Mouse (Mus musculus) hindbrain, postnatal 0 days (tissue): ENCODE data around the gene Gm47996. TPM values are rescaled to one million over a fixed set of nuclear protein-coding genes. Genes with fewer than 3 reads are reported as not detected.

Experiments used
- ATAC-seq: fragments of 200-750 bp; cut with Nextera tagmentation; 2 replicates; pipeline ENCODE4 v1.8.0; 2017; ENCODE audit warnings: mild to moderate bottlenecking, moderate TSS enrichment, moderate library complexity
- DNase-seq: peaks from one replicate; pipeline ENCODE4 v3.0.0-alpha.2; 2015; ENCODE audit warnings: low spot score
- H3K27ac ChIP-seq: fragments of 300-500 bp; sonication (generic); 2 replicates; pipeline ENCODE4 v1.5.1; 2014; ENCODE audit warnings: mild to moderate bottlenecking
- H3K27me3 ChIP-seq: fragments of 300-500 bp; sonication (generic); 2 replicates; pipeline ENCODE4 v1.6.1; 2014; ENCODE audit warnings: low read length, mixed read lengths; ENCODE audit not compliant: insufficient read depth
- H3K36me3 ChIP-seq: fragments of 300-500 bp; sonication (generic); 2 replicates; pipeline ENCODE4 v1.6.1; 2014; ENCODE audit warnings: low read length, mixed read lengths; ENCODE audit not compliant: insufficient read depth
- H3K4me1 ChIP-seq: fragments of 300-500 bp; sonication (generic); 2 replicates; pipeline ENCODE4 v1.6.1; 2014; ENCODE audit warnings: antibody characterized with exemption, low read length, mixed read lengths; ENCODE audit not compliant: insufficient read depth
- H3K4me2 ChIP-seq: fragments of 300-500 bp; sonication (generic); 2 replicates; pipeline ENCODE4 v1.6.1; 2014; ENCODE audit warnings: low read depth, mild to moderate bottlenecking, low read length, moderate library complexity, mixed read lengths
- H3K4me3 ChIP-seq: fragments of 300-500 bp; sonication (generic); 2 replicates; pipeline ENCODE4 v1.5.1; 2014; ENCODE audit warnings: low read length
- H3K9ac ChIP-seq: fragments of 300-500 bp; sonication (generic); replicated peaks from 2 replicates; pipeline ENCODE4 v1.6.1; 2014; ENCODE audit warnings: mild to moderate bottlenecking, low read length, moderate library complexity, mixed read lengths
- H3K9me3 ChIP-seq: fragments of 300-500 bp; sonication (generic); 2 replicates; pipeline ENCODE4 v1.6.1; 2016; ENCODE audit warnings: low read length, mixed read lengths
- CTCF ChIP-seq: IDR thresholded peaks from 2 replicates; pipeline ENCODE4 v1.5.1; 2016; ENCODE audit warnings: antibody characterized with exemption, control low read depth, low read depth
- WGBS: fragments of 180-500 bp; shearing (Covaris S2); extraction: QIAGEN DNeasy Blood & Tissue Kit; methylation state at CpG from one replicate; pipeline ENCODE4 v1.1.7; 2014; 5-methylcytosine and 5-hydroxymethylcytosine counted together
- polyA plus RNA-seq: library from polyadenylated mRNA; unstranded; fragments of >200 nt; fragmentation: Nextera tagmentation; extraction: Ambion mirVana; gene quantifications from 2 replicates; pipeline ENCODE4 v1.2.1, GENCODE M21; 2015
- total RNA-seq: library from RNA; depleted of rRNA; stranded (reverse); fragments of >200 nt; gene quantifications from 2 replicates; pipeline ENCODE4 v1.2.3, GENCODE M21; 2014

Gene Gm47996
- total and polyA plus RNA-seq, 2 experiments from 2014 or later = not detected

GRCm38 (mm10) chr1:151237780-151238179 lies 27.8 kb downstream of the Gm47996 start:
- Histone ChIP-seq H3K4me2 (no peak overlapping the region), H3K36me3 (no peaks in the 10 kb centered on the region), H3K9me3 (peaks cover 3% of the 10 kb centered on the region; the same call in 1 of the 2 replicates), H3K9ac (no peak overlapping the region), H3K27ac (no peak overlapping the region), H3K4me1 (no peaks in the 10 kb centered on the region), H3K27me3 (no peaks in the 10 kb centered on the region), H3K4me3 (no peak overlapping the region)
- ATAC-seq = no peak
- TF ChIP-seq CTCF = no peak
- no peak for DNase-seq
- 84% methylated on average over 3 of the region's 3 CpGs for WGBS

GRCm38 (mm10) chr1:151243332-151243731 lies 33.4 kb downstream of the Gm47996 start:
- Histone ChIP-seq H3K4me3 (no peak overlapping the region), H3K27me3 (no peaks in the 10 kb centered on the region), H3K36me3 (no peaks in the 10 kb centered on the region), H3K4me2 (no peak overlapping the region), H3K9me3 (peaks cover 3% of the 10 kb centered on the region; the same call in 1 of the 2 replicates), H3K9ac (no peak overlapping the region), H3K27ac (no peak overlapping the region), H3K4me1 (no peaks in the 10 kb centered on the region)
- DNase-seq (no peak), ATAC-seq (no peak)
- no peak for TF ChIP-seq CTCF
- WGBS = 90% methylated on average over 4 of the region's 4 CpGs

- Histone ChIP-seq H3K27me3 (no peaks in the 10 kb centered on the region), H3K4me3 (no peak overlapping the region), H3K4me1 (no peaks in the 10 kb centered on the region), H3K36me3 (no peaks in the 10 kb centered on the region), H3K9ac (no peak overlapping the region), H3K27ac (no peak overlapping the region), H3K9me3 (peaks cover 3% of the 10 kb centered on the region; the same call in 1 of the 2 replicates), H3K4me2 (no peak overlapping the region)
- no peak for TF ChIP-seq CTCF
- ATAC-seq (no peak), DNase-seq (no peak)
- 90% methylated on average over 5 of the region's 5 CpGs for WGBS
Measured at GRCm38 (mm10) chr1:151244013-151244412, 34.1 kb downstream of the Gm47996 start.

- H3K9ac ChIP-seq = no peak overlapping the region
- no peak for ATAC-seq
- no peak for DNase-seq
- H3K4me3 ChIP-seq = no peak overlapping the region
- no peaks in the 10 kb centered on the region for H3K4me1 ChIP-seq
- no peak overlapping the region for H3K4me2 ChIP-seq
- H3K27ac ChIP-seq = no peak overlapping the region
- TF ChIP-seq CTCF = no peak
- H3K9me3 ChIP-seq = peaks cover 3% of the 10 kb centered on the region; the same call in 1 of the 2 replicates
- H3K27me3 ChIP-seq = no peaks in the 10 kb centered on the region
- 96% methylated on average over 4 of the region's 4 CpGs for WGBS
- no peaks in the 10 kb centered on the region for H3K36me3 ChIP-seq
Measured at GRCm38 (mm10) chr1:151244761-151245160, 34.8 kb downstream of the Gm47996 start.

GRCm38 (mm10) chr1:151245165-151245564 lies 35.2 kb downstream of the Gm47996 start:
- H3K9ac ChIP-seq = no peak overlapping the region
- H3K27me3 ChIP-seq = no peaks in the 10 kb centered on the region
- no peak for TF ChIP-seq CTCF
- H3K4me3 ChIP-seq = no peak overlapping the region
- H3K4me1 ChIP-seq = no peaks in the 10 kb centered on the region
- WGBS = 86% methylated on average over 10 of the region's 10 CpGs
- H3K9me3 ChIP-seq = peaks cover 3% of the 10 kb centered on the region; the same call in 1 of the 2 replicates
- no peak overlapping the region for H3K27ac ChIP-seq
- H3K36me3 ChIP-seq = no peaks in the 10 kb centered on the region
- H3K4me2 ChIP-seq = no peak overlapping the region
- ATAC-seq (no peak), DNase-seq (no peak)

GRCm38 (mm10) chr1:151245846-151246245 lies 35.9 kb downstream of the Gm47996 start:
- Histone ChIP-seq H3K27ac (no peak overlapping the region), H3K4me3 (no peak overlapping the region), H3K4me1 (no peaks in the 10 kb centered on the region), H3K9me3 (no peaks in the 10 kb centered on the region), H3K4me2 (no peak overlapping the region), H3K36me3 (no peaks in the 10 kb centered on the region), H3K27me3 (no peaks in the 10 kb centered on the region), H3K9ac (no peak overlapping the region)
- no peak for TF ChIP-seq CTCF
- 42% methylated on average over 2 of the region's 2 CpGs for WGBS
- no peak for DNase-seq
- ATAC-seq = no peak

GRCm38 (mm10) chr1:151250109-151250508 lies 40.2 kb downstream of the Gm47996 start:
- Histone ChIP-seq H3K9me3 (no peaks in the 10 kb centered on the region), H3K4me3 (no peak overlapping the region), H3K4me2 (no peak overlapping the region), H3K9ac (no peak overlapping the region), H3K27ac (no peak overlapping the region), H3K27me3 (no peaks in the 10 kb centered on the region), H3K4me1 (no peaks in the 10 kb centered on the region), H3K36me3 (no peaks in the 10 kb centered on the region)
- TF ChIP-seq CTCF = no peak
- DNase-seq (no peak), ATAC-seq (no peak)
- WGBS = 84% methylated on average over 3 of the region's 3 CpGs
